Mouse (Mus musculus): ENCODE results near the gene Esf1.
"Not testable (repeated sequence)": the region's sequence is repeated elsewhere in the genome, so short reads cannot be mapped to it uniquely, and the experiment has no call there.

The Esf1 gene

DNA sequence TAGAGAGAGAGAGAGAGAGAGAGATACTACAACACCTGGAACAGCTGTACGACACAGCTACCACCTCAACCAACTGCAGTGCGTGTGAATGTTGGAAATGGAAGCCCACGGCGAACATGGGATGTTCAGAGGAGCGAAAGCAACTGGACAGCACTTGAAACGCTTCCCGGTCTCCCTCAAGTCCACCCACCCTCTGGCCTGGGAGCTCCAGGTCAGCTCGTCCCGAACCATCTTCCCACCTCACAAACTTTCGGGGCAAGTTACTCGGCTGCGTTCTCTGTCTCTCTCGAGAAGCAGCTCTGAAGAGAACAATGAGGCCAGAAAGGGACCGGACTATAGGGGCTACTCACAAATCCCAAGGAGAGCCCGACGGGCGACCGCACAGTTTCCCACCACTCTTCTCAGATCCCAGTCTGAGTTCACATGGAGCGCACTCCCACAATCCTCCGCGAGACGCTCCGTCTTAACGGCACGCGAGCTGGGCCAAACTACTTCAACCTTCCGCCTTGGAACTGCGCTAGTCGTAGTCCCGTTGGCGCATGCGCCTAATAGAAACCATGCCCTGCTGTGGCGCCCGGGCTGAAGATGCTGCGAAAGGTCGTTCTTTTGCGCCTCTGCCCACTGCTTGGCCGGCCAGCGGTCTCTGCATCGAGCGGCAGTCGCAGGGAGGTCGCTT, at the start of gene Esf1, which contains the start of gene Ndufaf5:
Gene Esf1, minus strand, starts transcription at position 438 of the 676 bp plus-strand sequence.
Gene Ndufaf5, plus strand, starts transcription at position 523 of the 676 bp plus-strand sequence.
- peak; percentile 96 to 99 for DNase-seq

DNA sequence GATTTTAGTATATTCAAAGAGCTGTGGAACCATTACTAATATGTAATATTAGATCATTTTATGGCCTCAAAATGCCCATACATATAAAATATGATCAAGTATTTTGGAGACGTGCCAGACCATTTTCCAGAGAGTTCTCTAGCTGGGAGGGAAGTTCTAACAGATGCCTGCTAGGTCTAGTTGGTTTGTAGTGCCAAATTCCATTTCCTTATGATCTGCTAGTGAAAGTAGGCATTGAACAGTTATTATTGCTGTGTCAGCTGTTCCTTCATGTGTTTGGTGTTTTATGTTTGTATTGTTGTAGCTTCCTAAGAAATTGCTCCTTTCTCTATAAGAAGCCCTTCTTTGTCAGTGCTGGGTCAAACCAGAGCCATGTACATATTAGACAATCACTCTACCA, 45.6 kb upstream of the Esf1 start:
- no peak for DNase-seq

GRCm38 (mm10) chr2:140215415-140215814, 45.1 kb upstream of the Esf1 start:
- DNase-seq, result no peak

- no peak for DNase-seq
Observed at GRCm38 (mm10) chr2:140214519-140215027, 44.2 kb upstream of the Esf1 start.

DNA sequence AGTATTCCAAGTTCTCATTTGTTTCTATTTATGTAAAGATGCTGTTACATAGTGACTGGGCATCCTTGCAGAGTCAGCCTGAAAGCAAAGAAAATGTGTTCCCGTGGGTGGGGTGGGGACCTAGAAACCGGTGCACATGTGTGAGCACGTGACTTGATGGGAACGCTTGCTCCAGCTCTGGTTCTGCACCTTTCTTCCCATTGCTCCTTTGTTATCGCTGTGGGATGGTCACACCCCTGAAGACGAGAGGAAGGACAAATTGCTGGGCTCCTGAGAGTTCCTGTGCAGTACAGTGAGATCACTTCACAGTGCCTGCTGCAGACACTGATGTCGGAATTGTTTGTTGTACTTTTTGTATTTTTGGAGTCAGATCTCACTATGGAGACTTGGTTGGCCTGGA, 33.4 kb upstream of the Esf1 start:
- no peak for DNase-seq

DNA sequence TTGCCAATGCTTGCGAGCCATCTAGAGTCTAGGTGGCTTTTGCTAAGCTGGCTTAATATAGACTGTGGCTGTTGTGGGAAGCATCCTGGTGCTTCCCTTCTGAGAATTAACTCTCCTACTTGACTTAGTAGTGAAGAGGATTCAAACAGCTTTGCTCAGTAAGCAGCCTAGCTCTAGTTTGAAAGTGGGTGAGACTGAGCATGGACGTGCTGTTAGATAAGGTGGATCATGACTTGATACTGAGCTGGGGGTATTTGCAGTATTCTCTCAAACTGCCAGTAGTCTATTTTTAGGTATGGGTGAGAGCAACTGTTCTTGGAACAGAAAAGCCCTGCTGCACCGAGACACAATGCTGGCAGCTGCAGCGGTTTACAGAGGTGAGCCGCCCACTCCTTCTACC, 32.2 kb upstream of the Esf1 start:
- no peak for DNase-seq

DNA sequence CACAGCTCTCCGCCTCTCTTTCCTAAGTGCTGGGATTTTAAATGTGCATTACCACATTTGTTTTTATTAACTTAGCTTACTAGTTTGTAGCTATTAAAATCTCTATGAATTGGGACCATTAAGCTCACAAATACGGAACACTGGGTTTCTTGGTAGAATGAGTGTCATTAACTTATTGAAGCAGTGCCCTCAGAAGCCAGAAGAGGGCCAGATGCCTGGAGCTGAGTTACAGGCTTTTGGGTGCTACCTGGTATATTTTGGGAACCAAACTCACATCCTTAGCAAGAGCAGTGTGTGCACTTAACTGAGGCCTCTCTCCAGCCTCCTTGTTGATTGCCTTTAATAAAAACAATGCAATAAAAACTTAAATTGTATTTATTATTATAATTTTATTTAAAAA, 30.3 kb upstream of the Esf1 start:
- DNase-seq, result no peak

DNA sequence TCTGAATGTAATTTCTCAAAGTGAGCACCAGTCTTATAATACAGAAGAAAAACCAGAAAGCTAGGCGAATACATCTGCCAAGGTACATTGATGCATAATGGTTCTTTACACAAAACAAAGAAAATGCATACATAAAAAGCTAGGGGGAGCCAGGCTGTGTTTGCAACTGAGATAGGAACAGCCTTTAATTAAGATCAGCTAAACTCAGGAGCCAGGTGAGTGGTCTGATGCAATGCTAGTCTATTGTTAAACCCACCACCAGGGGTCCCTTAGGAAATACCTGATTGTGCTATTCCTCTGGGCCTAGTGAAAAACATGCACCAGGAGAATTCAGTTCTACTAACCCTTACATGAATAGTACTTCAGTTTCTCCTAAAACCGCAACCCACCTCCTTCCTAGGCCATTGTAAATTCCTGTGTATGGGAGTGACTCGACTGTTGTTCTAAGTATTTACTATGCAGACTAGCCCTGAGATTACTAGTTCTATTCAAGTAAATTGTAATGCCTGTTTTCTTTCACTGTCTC, 15.4 kb upstream of the Esf1 start:
- DNase-seq, result not testable (repeated sequence)

- DNase-seq, result peak in 1 of 2 experiments; percentile 1
Observed at GRCm38 (mm10) chr2:140170803-140171553, 614 bp upstream of the Esf1 start.

GRCm38 (mm10) chr2:140169057-140169456, 1.3 kb downstream of the Esf1 start:
- DNase-seq, result no peak

GRCm38 (mm10) chr2:140163351-140163854, 7.0 kb downstream of the Esf1 start:
- no peak for DNase-seq

GRCm38 (mm10) chr2:140159186-140159730, 11.1 kb downstream of the Esf1 start:
- no peak for DNase-seq

GRCm38 (mm10) chr2:140151743-140152142, 18.6 kb downstream of the Esf1 start, which contains the start of gene Gm17374:
Gene Gm17374 (plus strand): TSS chr2:140152043.
- not testable (repeated sequence) for DNase-seq

- DNase-seq, result no peak
Observed at GRCm38 (mm10) chr2:140125516-140125915, 44.8 kb downstream of the Esf1 start.

DNA sequence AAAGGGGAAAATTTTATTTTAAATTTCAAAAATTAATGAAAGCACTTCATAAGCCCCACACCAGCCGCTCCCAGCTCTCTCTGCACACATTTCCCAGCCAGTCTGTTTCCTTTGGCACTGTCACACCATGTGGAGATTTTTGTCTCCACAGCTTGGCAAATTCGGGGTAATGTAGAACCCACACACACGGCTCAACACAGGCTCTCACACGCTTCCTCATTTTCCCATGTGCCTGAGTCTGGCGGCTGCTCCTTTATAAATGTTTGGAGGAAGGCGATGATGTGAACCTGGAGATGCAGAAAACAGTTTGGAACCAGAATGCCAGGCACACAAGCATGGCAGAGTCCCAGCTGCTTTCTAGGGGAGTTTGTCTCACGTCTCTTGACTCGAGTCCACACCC, 56.5 kb downstream of the Esf1 start:
- no peak for DNase-seq

- no peak for DNase-seq
Observed at GRCm38 (mm10) chr2:140108945-140109344, 61.4 kb downstream of the Esf1 start.

GRCm38 (mm10) chr2:140107641-140108040, 62.7 kb downstream of the Esf1 start:
- no peak for DNase-seq

DNA sequence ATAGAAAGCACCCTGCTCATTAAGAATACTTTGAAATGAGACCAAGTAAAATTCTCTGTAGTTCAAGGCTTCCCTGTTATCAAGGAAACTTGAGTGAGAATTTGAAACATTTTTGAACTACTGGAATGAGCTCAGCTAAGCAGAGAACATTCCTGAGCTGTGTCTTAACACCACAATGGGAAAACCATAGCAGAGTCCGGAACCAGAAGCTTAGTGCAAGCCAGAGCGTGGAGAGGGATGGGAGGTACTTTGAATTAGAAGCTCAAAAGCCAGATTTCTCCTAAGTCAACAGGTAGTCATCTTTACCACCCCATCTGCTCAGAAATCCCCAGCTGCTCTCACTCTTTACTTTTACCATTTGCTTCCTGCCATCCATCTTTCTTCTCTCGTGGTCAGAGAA, 65.4 kb downstream of the Esf1 start:
- no peak for DNase-seq

DNA sequence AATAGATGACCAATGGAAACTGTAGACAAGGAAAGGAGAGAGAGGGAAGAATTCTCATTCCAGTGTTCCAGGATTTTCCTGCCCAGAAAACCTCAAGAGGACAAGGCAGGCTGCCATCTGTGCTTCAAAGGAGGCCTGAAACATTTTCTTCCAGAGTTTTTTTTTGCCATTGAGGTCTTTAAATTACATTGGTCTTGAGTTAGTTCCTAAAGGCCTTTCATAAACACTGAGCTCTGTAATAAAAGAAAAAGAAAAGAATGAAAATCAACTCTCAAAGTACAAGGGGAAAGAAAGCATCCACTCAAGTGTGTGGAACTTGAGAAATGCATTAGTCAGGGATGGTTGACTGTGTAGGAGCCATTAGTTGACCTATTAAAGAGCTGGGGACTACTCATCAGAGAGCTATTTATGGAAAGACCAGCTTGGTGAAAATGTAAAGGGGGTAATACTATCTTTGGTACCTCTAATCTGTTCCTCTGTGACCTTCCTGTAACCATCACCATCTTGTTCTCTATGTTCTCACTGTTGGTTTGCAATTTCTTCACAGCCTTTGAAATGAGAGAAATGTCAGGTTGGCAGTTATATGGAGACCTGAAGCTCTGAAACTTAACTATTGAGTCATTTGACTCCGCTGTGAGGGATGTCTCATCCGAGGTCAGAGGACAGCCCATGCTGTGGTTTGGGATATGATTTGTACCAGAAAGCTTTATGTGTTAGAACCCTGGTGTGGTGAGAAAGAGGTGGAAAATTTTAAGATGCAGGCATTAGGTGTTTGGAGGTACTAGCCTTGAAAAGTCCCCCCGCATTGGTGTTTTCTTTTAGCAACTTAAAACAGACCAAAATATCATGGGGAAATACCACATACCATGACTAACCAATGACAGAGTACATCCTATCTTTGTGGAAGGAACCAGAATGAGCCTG, 69.6 kb downstream of the Esf1 start:
- no peak for DNase-seq

DNA sequence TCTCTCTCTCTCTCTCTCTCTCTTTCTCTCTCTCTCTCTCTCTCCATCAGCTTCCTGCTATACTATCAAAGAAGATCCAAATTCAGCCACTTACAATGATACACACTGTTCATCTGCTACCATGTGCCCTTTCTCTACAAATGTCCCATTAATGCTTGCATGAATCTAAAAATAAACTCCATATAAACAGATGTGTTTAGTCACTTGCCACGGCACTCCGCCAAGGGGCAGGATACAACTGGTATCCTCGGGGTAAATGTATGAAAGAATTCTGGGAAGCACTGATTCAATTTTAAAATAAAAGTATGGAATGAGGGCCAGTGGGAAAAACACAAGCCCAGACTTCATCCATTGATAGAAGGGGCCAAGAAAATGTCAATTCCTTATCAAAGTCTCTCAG, 70.4 kb downstream of the Esf1 start:
- DNase-seq, result no peak

- no peak for DNase-seq
Observed at GRCm38 (mm10) chr2:140097131-140097591, 73.2 kb downstream of the Esf1 start.

- no peak for DNase-seq
Observed at GRCm38 (mm10) chr2:140096034-140096433, 74.3 kb downstream of the Esf1 start.

All from kidney, adult 8-10 months (tissue).